Mouse (Mus musculus) adrenal gland, postnatal 36 days (tissue): Measurements from ENCODE around the gene Mapt. TPM values are rescaled to one million over a fixed set of nuclear protein-coding genes. Genes with fewer than 3 reads are reported as not detected.
"Not testable (repeated sequence)": the region's sequence is repeated elsewhere in the genome, so short reads cannot be mapped to it uniquely, and the experiment has no call there.

Source experiments
- DNase-seq, 2 experiments: peaks; one replicate each; pipeline ENCODE4 v3.0.0; 2021; ENCODE audit warnings: mixed read lengths in 1 of 2
- long read RNA-seq, 2 experiments: library from polyadenylated mRNA; stranded (forward); transcript quantifications; one replicate each; pipeline ENCODE4 v2.0.0; 2021; ENCODE audit warnings: borderline sequencing depth in 2 of 2
- total RNA-seq, 2 experiments: library from RNA; stranded (reverse); gene quantifications; 2 replicates each; pipeline ENCODE4 v1.2.3; 2021

The Mapt gene
- 100 to 1,000 TPM; 104 to 156 TPM for total RNA-seq
- long read RNA-seq, experiment 1, full-length matches to known transcripts: 38 of 96 reads
- long read RNA-seq, experiment 1, partial matches to known transcripts: 12 of 96 reads
- long read RNA-seq, experiment 1, other reads (novel, unspliced or antisense): 46 of 96 reads
- long read RNA-seq, experiment 2, full-length matches to known transcripts: 3 of 13 reads
- long read RNA-seq, experiment 2, partial matches to known transcripts: 0 of 13 reads
- long read RNA-seq, experiment 2, other reads (novel, unspliced or antisense): 10 of 13 reads

DNA sequence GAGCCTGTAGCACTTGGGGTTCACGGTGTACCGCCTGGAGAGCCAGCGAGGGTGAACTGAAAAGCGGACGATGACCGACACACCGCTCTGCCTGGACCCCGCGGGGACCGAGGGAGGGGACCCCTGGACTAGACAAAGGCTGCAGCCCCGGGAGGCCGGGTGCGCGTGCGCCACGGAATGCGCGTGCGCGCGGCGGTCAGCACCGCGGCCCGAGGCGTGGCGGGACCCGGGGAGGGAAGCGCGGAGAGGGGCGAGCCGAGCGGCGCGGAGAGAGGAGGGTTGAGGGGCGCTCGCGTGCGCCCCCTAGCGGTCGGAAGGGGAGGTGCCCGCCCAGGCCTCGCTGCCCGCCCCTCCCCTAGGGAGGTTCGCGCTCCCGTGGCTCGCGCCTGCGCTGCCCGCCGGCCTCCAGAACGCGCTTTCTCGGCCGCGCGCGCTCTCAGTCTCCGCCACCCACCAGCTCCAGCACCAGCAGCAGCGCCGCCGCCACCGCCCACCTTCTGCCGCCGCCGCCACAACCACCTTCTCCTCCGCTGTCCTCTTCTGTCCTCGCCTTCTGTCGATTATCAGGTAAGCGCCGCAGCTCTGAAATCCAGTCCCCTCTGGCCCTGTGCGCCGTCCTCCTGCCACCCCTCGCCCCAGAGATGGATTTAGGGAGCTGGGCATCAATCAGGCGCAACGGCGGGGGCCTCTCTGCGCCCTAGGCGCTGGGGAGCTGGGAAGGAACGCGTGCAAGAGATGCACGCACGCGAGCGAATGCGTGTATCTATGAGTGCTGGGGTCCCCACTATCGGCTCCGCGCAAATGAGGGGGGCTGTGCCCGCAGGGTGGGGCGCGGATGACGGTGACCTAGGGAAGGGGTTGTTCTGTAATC, at the start of gene Mapt:
Mapt (plus strand) TSS at position 350 of the 871 bp plus-strand sequence.
- peak; percentile 94 to 96 for DNase-seq

DNA sequence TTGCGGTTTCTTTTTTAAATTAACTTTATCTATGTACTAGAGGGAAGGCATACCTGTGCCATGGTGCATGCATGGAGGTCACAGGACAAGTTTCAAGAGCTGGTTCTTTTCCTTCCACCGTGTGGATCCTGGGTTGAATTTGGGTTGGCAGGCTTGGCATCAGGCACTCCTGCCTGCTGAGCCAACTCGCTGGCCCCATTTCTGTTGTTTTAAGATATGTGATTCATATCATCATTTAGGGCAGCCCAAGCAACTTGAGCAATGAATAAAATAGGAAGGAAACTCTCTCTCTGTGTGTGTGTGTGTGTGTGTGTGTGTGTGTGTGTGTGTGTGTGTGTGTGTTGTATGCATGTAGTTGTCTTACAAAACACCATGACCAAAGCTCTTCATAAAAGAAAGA, 49.0 kb upstream of the Mapt start:
- no peak for DNase-seq

DNA sequence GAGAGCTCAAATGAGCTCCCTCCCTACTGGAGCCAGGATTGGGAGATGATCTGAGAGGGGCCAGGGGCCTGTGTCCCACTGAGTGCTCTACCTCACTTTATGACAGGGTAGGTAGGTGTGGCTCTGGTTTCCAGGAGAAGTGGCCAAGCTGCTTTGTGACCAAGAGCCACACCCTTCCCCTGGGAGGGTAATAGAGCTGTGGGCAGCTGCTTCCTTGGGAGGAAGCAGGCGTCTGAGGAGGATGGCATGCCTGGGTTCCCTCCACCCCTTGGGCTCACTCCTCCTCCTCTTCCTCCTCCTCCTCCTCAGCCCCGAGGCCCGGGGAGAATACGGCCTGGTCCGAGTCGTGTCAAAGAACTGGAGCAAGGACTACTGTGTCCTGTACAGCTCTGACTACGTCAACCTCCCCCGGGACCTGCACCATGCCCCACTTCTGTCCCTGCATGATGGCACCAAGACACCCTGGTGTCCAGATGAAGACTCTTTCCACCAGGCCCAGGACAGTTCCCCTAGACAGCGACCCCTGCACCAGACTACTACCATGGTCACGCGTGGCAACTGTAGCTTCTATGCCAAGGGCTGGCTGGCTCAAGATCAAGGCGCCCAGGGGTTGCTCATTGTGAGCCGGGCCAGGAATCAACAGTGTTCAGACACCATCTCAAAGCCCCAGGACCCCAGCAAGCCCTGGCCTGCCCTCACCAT, 44.9 kb upstream of the Mapt start, which contains the start of gene Sppl2c:
Sppl2c (plus strand) TSS at position 193 of the 702 bp plus-strand sequence.
- DNase-seq: no peak

DNA sequence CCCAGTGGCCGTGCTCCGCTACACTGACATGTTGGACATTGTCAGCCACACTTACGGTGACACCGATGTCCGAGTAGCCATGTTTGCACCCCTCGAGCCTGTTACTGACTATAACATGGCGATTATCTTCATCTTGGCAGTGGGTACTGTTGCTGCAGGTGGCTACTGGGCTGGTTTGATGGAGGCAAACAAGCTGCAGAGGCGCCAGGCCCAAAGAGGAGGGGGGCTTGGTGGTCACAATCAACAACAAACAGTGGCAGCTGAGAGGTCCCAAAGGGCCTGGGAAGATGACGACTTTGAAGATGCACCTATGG, 44.4 kb upstream of the Mapt start:
- DNase-seq: no peak

DNA sequence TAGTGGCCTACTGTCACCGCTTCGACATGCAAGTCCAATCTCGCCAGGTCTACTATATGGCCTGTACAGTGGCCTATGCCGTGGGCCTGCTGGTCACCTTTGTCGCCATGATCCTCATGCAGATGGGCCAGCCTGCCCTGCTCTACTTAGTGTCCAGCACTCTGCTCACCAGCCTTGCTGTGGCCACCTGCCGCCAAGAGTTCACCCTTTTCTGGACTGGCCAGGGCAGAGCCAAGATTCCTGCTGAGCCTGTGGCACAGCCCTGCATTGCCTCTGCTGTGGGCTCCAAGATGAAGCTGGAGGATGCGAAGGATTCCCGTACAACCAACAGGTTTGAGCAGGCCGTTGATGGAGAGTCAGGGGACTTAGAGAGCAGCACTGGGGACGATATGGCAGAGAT, 43.4 kb upstream of the Mapt start:
- DNase-seq: no peak

DNA sequence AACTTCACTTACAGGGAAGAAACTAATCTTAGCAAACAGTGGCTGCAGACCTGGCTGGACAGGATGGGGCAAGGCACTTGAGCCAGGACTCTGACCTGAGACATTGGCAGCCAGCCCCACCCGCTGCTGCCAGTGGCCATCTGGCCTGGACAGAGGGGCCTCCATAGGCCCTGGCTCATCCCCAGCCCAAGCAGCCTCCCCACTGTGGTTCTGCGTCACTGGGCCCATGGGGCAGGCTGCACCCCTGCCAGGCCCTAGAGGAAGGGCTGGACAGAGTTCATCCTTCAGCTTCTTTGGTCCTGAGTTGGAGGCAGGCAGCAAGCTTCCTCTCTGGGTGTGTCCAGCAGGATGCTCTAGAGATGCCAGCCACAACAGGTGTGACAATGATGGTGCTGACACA, 41.2 kb upstream of the Mapt start:
- no peak for DNase-seq

DNA sequence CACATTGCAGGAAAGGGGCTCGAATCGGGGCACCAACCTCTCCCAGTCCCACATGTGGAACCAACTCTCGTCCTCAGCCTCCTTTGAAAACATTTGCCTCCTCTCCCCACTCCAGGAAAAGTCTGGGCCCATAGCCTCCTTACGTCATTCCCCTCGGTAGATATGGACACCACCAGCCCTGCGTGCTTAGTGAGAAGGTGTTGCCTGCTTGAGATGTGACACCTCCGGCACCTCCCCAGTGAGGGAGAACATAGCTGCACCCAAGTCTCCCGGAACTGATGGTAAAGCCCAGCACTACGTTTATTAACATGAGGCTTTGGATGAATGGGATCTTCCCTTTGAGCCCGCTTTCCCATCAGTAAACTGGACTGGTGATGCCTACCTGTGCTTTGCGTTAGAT, 35.8 kb upstream of the Mapt start:
- no peak for DNase-seq

DNA sequence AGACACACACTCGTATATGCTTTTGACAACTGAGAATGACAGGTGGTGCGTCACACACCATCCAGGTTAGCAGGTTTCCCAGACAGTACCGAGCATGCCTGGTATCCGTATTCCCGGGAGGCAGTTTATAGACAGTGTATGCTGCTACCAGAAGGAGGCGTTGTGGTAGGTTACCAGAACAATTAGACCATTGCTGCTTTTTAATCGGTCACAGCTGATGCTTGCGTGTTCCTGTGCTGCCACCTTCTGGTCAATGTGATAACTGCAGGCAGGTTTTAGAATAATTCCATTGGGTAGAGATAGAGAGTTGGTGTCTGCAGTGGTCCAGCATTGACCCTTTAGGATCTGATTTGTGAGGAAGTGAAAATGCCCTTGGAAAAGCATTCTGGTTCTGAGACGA, 35.4 kb upstream of the Mapt start:
- DNase-seq: peak; percentile 74 to 79

DNA sequence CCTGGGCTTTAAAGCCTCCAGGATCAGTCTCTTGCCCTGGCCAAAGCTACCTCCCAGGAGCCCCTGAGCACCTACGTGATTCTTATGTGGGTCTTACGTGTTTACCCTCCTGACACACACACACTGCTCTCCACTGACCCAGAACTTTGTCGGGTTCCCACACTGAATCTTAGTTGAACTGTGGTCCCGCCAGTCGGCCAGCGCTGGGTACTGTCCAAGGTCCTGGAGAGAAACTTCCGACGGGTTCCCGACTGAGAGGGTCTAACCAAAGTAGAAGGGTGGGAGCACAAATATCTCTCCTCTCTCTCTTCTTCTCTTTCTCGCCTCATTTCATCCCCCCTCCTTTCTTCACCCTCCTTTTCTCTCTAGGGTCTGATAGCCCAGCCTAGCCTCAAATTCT, 33.3 kb upstream of the Mapt start:
- DNase-seq: peak; percentile 62 to 72

DNA sequence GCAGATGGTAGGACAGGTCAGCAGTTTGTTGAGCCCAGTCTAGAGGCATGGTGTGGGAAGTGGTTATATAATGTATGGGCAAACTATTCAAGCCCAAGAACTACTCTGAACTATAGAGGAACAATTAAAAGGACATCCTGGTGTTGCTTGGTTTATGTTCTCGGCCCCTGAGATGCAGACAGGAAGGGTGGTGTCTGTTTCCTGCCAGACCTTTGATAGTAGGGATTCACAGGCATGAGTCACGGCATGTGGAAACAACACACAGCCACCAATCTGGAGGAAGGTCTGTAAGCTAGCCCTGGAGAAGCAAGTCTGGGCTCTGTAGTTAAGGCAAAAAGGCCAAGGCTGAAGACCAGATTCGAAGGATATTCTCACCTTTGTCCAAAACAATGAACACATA, 27.9 kb upstream of the Mapt start:
- DNase-seq: no peak

DNA sequence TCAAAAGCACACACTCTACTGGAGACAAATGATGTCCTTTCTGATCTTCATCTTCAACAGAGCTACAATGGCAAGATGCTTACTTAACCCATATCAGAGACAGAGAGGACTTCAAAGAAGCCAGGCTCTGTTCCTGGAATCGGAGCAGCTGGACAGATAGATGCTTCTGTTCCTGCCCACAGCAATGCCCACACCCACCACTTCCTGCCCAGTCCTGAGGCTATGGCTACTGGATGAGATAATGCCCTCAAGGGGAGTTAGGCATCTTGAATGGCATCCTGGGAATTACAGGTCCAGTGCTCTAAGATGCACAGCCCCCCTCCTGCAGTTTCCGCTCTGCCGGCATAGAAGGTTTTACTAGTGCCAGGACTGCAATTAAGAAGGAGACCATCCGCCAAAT, 24.6 kb upstream of the Mapt start:
- DNase-seq: no peak

DNA sequence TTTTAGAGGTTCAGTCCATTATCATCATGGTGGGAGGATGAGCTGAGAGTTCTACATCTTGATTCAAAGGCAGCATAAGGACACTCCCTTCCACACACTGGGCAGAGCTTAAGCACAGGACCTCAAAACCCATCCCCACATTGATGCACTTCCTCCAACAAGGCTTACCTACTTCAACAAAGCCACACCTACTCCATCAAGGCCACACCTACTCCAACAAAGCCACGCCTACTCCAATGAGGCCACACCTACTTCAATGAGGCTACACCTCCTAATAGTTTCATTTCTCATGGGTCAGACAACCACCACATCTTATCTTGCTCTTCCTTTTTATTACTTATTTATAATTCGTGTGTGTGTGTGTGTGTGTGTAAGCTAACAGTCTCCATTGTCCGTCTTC, 22.1 kb upstream of the Mapt start:
- DNase-seq: no peak

DNA sequence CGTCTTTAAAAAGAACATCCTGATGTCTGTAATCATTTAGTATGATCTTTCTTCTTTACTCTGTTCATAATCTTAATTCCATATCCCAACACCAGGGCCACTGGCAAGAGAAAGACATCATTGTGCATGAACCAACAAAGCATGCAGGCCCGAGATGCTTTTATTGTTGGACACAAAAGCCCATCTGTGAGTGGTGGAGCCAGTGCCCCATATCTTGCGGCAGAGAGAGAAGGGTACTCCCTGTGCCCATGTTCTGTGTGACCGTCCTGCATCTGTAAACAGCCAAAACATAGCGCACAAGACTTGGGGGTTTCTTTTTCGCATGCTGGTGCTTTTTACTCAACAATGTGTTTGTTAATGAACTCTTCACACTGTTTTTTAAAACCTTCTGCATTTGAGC, 19.9 kb upstream of the Mapt start:
- DNase-seq: no peak

DNA sequence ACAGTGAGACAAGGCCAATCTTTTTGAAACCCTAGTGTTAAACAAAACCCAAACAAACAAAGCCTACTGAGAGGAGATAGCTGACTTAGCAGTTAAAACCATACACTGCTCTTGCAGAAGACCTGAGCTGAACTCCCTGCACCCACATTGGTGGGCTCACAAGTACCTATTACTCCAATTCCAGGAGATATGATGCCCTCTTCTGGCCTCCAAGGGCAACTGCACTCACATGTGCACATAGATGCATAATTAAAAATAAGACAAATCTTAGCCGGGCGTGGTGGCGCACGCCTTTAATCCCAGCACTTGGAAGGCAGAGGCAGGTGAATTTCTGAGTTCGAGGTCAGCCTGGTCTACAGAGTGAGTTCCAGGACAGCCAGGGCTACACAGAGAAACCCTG, 17.1 kb upstream of the Mapt start:
- not testable (repeated sequence) for DNase-seq

DNA sequence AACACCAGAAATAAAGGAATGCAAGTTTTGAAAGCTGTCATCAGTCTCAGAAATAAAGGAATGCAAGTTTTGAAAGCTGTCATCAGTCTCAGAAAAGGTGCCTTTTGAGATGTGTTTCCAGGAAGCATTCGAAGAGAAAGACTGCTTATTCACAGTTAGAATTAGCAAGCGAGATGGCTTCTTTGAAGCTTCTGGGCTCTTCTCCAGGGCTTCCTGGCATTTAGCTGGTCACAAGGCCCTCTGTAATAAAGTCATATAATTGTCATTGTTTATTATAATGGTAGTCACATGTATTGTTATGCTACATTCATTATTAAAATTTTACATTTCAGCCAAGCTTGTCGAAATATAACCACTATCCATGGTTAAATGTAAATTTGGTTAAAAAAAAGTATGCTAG, 13.1 kb upstream of the Mapt start:
- no peak for DNase-seq

DNA sequence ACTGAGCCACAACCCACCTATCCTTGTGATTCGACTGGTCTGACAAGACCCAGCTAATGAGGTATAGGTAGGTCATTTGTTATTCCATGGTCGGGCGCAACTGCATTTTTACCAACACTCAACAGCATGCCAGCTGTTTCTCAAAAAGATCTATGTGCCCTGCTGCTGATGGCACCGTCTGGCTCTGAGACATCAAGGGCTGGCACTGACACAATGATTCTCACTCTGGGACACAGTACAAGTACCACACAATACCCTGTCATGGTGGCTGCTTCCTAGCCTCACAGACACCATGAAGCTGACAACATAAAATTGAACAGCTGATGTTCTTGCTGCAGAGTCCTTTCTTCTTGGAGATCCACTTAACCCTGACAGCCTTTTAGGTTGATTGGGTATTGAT, 10.9 kb upstream of the Mapt start:
- no peak for DNase-seq

DNA sequence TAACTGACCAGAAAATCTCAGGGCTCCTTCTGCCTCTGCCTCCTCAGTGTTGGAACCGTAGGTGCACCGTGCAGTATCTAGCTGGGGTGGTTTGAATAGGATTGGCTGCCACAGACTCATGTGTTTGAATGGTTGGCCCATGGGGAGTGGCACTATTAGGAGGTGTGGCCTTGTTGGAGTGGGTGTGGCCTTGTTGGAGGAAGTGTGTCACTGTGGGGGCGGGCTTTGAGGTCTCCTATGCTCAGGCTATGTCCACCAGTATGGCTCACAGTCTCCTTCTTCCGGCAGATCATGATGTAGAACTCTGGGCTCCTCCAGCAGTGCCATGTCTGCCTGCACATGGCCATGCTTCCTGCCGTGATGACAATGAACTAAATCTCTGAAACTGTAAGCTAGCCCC, 9.4 kb upstream of the Mapt start:
- no peak for DNase-seq

DNA sequence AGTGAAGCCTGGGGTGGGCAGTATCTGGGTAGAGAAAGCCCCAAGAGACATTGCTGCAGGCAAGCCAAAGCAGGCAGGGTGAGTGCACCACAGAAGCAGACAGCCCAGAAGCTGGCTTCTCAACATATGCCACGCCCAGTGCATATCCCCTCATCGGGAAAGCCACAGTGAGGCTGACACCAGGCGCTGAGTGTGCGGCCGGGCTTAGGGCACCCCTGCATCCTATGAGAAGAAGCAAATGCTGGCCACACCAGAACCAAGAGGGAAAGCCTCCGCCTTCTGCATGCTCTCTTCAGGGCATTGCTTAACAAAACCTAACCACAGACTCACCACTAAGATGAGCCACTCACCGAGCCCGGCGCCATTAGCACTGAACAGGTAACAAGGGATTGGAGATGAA, 7.9 kb upstream of the Mapt start:
- DNase-seq: no peak

DNA sequence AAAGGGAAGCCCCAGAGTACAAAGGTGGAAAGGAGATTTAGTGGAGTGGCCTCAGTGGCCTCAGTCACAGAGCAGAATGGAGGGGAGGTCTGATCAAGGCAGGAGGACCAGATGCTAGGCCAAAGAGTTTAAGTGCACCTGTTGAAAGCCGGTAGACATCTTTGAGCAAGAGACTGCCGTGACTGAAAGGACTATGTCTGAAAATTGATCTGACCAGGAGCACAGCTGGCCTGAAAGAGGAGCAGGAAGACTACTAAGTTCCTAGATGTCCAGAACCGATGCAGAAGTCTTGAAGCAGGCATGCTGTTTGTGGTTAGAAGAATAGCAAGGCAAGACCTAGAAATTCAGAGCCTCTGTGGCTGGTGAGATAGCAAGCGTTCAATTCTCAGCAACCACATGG, 1.8 kb upstream of the Mapt start:
- no peak for DNase-seq

DNA sequence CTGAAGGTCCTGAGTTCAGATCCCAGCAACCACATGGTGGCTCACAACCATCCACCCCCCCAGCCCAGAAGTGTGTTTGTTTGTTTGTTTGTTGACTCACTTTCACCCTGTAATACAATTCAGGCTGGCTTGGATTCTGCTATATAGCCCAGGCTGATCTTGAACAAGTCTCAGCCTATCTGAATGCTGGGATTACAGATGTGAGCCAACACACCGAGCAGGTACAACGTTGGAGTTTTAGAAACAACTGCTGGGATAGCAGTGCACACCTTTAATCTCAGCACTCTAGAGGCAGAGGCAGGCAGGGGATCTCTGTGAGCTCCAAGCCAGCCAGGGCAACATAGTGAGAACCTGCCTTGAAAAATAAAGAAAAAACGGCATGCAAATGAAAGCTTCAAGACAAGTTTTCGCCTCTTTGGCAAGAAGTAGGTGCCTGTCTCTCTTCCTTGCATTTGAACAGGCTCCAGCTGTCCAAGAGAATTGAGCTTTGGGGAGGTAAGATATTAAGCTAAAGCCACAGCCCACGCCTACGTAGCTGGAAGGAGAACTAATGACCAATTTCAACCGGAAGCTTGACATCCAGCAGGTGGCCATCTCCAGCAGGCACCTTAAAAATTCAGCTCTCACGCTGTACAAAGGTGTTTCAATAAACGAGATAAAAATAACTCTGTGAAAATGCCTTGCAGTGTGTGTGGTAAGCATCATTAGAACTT, 968 bp upstream of the Mapt start:
- DNase-seq: no peak

DNA sequence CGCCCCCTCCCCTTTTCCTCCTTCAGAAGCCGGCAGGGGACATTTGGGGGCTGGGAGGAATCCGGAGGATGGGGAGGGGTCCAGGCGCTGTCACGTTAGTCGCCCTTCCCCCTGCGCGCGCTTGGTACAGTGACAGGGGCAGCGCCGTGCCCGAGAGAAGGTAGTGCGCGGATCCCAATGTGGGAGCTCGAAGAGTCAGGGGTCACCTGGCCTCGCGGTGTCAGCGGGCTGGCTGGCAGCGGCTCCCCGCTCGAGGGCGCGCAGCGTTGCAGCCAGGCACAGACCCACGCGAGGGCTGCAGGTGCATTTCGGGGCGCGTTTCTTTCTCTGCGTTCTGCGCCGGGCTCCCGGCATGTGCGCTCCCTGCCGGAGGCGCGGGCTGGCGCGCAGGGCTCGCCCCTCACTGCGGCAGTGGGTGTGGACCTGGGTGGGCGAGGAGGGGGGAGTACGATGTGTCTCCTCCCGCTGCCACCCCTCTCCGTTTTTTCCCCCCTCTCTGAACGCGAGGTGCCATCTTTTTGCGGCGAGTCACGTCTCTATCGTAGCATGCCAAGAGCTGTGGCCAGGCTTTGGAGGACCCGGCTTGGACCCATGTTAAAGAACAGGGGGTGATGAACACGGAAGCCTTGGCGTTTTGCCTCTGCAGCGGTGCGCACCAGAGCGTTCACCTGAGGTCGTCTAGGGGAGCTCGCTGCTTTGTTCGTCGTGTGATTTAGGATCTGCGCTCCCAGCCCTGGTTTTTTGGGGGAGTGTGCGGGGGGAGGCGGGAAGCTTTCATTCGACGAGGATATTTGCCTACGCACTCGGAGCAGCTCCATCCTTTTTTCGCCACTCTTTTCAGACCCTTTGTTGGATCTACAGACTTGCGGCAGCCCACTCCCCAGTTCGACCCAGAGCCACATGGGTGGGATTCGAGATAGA, 1.2 kb downstream of the Mapt start:
- peak; percentile 58 to 64 for DNase-seq
